Mouse (Mus musculus): ENCODE results near the gene Sec16b.
A peak's percentile ranks its signal among the peaks of the same experiment; 100 is the strongest.

Gene Sec16b

DNA sequence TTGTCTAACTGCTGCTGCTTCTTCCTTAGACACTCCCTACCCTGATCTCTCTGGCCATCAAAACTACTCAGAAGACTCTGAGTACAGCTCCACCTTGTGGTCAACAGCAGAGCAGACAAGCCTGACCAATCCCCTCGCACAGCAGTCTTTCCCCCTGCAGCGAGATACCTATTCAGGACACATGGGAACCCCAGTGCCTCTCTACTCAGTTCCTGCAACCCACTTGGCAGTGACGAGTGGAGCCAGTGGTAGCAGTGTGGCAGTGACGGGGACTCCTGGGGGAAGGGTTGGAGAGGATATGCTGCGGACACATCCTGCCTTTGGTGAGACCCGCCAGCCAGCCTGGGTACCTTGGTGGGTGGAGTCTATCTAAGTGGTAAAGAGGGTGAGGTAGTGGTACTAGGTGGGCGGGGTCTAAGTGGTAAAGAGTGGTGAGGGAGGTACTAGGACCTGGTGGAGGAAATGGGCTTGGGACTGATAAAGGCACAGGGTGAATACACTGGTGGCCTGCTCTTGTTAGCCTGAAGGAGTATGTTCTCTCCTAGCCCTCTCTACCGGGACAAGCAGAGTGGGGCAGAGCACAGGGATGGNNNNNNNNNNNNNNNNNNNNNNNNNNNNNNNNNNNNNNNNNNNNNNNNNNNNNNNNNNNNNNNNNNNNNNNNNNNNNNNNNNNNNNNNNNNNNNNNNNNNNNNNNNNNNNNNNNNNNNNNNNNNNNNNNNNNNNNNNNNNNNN lies 54.3 kb downstream of the Sec16b start:
- DNase-seq, result peak; percentile 51 to 54

- DNase-seq, result no peak
Observed at GRCm38 (mm10) chr1:157567819-157568218, 61.3 kb downstream of the Sec16b start.

- no peak for DNase-seq
Observed at GRCm38 (mm10) chr1:157569263-157570090, 62.9 kb downstream of the Sec16b start.

GRCm38 (mm10) chr1:157575316-157575715 lies 68.8 kb downstream of the Sec16b start:
- DNase-seq, result no peak

DNA sequence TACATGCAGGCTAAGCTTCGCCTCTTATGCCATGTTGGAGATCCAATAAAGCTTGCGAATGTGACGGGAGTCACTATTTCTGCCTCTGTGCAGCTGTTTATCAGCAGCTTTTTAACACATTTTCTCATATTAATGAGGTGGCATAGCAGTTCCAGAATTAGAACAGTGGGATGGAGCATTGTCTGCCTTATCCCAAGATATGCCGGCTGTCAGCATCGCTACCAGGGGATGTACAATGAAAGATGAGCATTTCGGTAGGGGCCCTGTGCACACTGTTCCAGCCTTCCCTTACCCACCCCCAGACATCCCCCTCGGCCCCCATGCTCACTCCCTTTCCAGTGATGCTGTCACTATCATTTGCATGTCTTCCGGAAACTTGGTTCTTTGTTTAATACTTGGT lies 71.8 kb downstream of the Sec16b start:
- no peak for DNase-seq

GRCm38 (mm10) chr1:157586556-157586955 lies 80.0 kb downstream of the Sec16b start:
- peak; percentile 26 to 41 for DNase-seq

DNA sequence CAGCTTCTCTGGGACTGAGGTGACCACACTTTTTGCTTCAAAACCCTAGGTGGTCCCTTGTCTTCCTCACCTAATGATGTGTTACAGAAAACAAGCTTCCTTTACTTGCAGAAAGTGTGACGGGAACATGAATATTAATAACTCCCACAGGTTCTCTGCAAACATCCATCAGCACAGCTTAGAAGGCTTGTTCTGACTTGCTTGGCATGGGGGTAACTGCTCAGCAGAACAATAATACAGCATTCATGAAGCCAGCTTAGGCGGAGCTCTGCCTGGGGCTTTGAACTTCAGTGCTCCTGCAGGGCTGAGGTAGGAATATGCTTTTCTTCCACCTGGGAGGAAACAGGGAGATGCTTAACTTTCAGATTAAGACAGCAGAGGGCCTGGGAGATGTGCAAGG lies 85.5 kb downstream of the Sec16b start:
- no peak for DNase-seq

DNA sequence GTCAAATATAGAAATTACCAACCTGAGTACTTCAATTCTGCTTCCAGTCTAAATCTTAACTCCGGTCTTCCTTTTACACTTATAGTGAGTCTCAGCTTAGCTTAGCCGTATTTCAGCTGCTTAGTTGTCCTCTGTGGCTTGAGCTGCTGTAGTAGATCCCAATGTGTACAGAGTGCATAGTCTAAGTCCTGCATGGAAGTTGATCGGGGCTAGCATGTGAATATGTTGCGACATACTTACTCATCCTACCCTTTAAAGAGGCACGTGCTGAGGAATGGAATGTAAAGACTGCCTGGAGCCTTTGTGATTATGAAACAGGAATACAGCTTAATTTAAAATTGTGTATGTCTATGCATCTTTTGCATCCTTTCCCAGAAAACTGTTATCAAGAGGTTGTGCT lies 88.0 kb downstream of the Sec16b start:
- DNase-seq, result no peak

GRCm38 (mm10) chr1:157595165-157595564 lies 88.6 kb downstream of the Sec16b start:
- DNase-seq, result no peak

GRCm38 (mm10) chr1:157604513-157604912 lies 98.0 kb downstream of the Sec16b start:
- DNase-seq, result no peak

Data from cerebellum, postnatal 14 days (tissue).